Mouse (Mus musculus): Measurements from ENCODE around the gene Abo. TPM values are rescaled to one million over a fixed set of nuclear protein-coding genes. Genes with fewer than 3 reads are reported as not detected.

Abo gene
- total RNA-seq, 1 experiment = 2.1 TPM

GRCm38 (mm10) chr2:26910994-26911765 is 46.4 kb upstream of the Abo start:
- peak overlapping the region; percentile 91 to 94 for H3K4me3 ChIP-seq (ENCODE audit: insufficient read depth in 1 of 2, low read depth in 1 of 2, low read length in 2 of 2, poor library complexity in 1 of 2, severe bottlenecking in 1 of 2)
- no peak for DNase-seq (ENCODE audit: low read depth, low spot score)
- H3K36me3 ChIP-seq (ENCODE audit: control insufficient read depth, insufficient read depth, low read length, poor library complexity, severe bottlenecking) = peaks cover 55% of the 10 kb centered on the region
- H3K27ac ChIP-seq (ENCODE audit: insufficient read depth, low read depth, low read length, poor library complexity, severe bottlenecking) = peak overlapping the region; percentile 92
- no peaks in the 10 kb centered on the region for H3K9me3 ChIP-seq (ENCODE audit: control insufficient read depth, insufficient read depth, low read depth, low read length)
- H3K4me1 ChIP-seq (ENCODE audit: control insufficient read depth in 2 of 2, insufficient read depth in 2 of 2, low read length in 2 of 2, poor library complexity in 1 of 2) = peaks cover 0 to 5% of the 10 kb centered on the region in 2 experiments; a peak in 1 of 4 replicates
- in situ Hi-C loops (cut with MboI; ENCODE audit: low sequenced_read_pairs in 2 of 2, unreplicated experiment in 2 of 2) = loop anchor here in 1 of 2 experiments (25.0 kb wide), 1 partner anchor 474 kb away; the partner anchor contains the start of gene Sec16a
- peak overlapping the region; percentile 99 for H3K9ac ChIP-seq (ENCODE audit: insufficient read depth, low read depth, low read length, poor library complexity, severe bottlenecking)
- TF ChIP-seq HCFC1 (IDR thresholded peaks at IDR 0.05; ENCODE audit: borderline replicate concordance, insufficient read depth, low read length) (no peak), ZC3H11A (IDR thresholded peaks at IDR 0.05; ENCODE audit: borderline replicate concordance, low read depth, low read length) (no peak), ZNF384 (IDR thresholded peaks at IDR 0.05; ENCODE audit: low read depth, low read length) (no peak), CHD2 (IDR thresholded peaks at IDR 0.05; ENCODE audit: low read depth, low read length) (no peak), MAFK (IDR thresholded peaks at IDR 0.05; ENCODE audit: insufficient read depth, low read depth, low read length) (no peak)

- Histone ChIP-seq H3K27ac (ENCODE audit: insufficient read depth, low read depth, low read length, poor library complexity, severe bottlenecking) (peak within 1 kb of the TSS; percentile 92), H3K4me3 (ENCODE audit: insufficient read depth in 1 of 2, low read depth in 1 of 2, low read length in 2 of 2, poor library complexity in 1 of 2, severe bottlenecking in 1 of 2) (peak within 1 kb of the TSS; percentile 91 to 94), H3K36me3 (ENCODE audit: control insufficient read depth, insufficient read depth, low read length, poor library complexity, severe bottlenecking) (peaks cover 62% of the 10 kb centered on the region), H3K9ac (ENCODE audit: insufficient read depth, low read depth, low read length, poor library complexity, severe bottlenecking) (peak within 1 kb of the TSS; percentile 99), H3K9me3 (ENCODE audit: control insufficient read depth, insufficient read depth, low read depth, low read length) (no peaks in the 10 kb centered on the region), H3K4me1 (ENCODE audit: control insufficient read depth in 2 of 2, insufficient read depth in 2 of 2, low read length in 2 of 2, poor library complexity in 1 of 2) (peaks cover 0 to 5% of the 10 kb centered on the region in 2 experiments; a peak in 1 of 4 replicates)
- DNase-seq (ENCODE audit: low read depth, low spot score) = peak; percentile 97
- peak; percentile 52; the same call in 1 of the 2 replicates for TF ChIP-seq HCFC1 (IDR thresholded peaks at IDR 0.05; ENCODE audit: borderline replicate concordance, insufficient read depth, low read length)
- no peak for TF ChIP-seq ZNF384 (IDR thresholded peaks at IDR 0.05; ENCODE audit: low read depth, low read length)
- TF ChIP-seq MAFK (IDR thresholded peaks at IDR 0.05; ENCODE audit: insufficient read depth, low read depth, low read length) = no peak
- TF ChIP-seq CHD2 (IDR thresholded peaks at IDR 0.05; ENCODE audit: low read depth, low read length) = peak; percentile 99
- TF ChIP-seq ZC3H11A (IDR thresholded peaks at IDR 0.05; ENCODE audit: borderline replicate concordance, low read depth, low read length) = no peak
- in situ Hi-C loops (cut with MboI; ENCODE audit: low sequenced_read_pairs in 2 of 2, unreplicated experiment in 2 of 2) = loop anchor here in 1 of 2 experiments (25.0 kb wide), 1 partner anchor 473 kb away; the partner anchor contains the start of gene Sec16a
These were observed 45.6 kb upstream of the Abo start, which contains the start of the genes Med22 and Rpl7a for GRCm38 (mm10) chr2:26910124-26910993. Med22 (minus strand) TSS chr2:26910677. Rpl7a (plus strand) TSS chr2:26910764.

GRCm38 (mm10) chr2:26909387-26909784 is 44.6 kb upstream of the Abo start:
- in situ Hi-C loops (cut with MboI; ENCODE audit: low sequenced_read_pairs in 2 of 2, unreplicated experiment in 2 of 2) = loop anchor here in 1 of 2 experiments (25.0 kb wide), 1 partner anchor 472 kb away; the partner anchor contains the start of gene Sec16a
- peaks cover 61% of the 10 kb centered on the region for H3K36me3 ChIP-seq (ENCODE audit: control insufficient read depth, insufficient read depth, low read length, poor library complexity, severe bottlenecking)
- no peak for TF ChIP-seq HCFC1 (IDR thresholded peaks at IDR 0.05; ENCODE audit: borderline replicate concordance, insufficient read depth, low read length)
- TF ChIP-seq ZC3H11A (IDR thresholded peaks at IDR 0.05; ENCODE audit: borderline replicate concordance, low read depth, low read length) = no peak
- no peak for TF ChIP-seq MAFK (IDR thresholded peaks at IDR 0.05; ENCODE audit: insufficient read depth, low read depth, low read length)
- TF ChIP-seq CHD2 (IDR thresholded peaks at IDR 0.05; ENCODE audit: low read depth, low read length) = no peak
- no peak for TF ChIP-seq ZNF384 (IDR thresholded peaks at IDR 0.05; ENCODE audit: low read depth, low read length)
- no peak overlapping the region for H3K27ac ChIP-seq (ENCODE audit: insufficient read depth, low read depth, low read length, poor library complexity, severe bottlenecking)
- H3K9ac ChIP-seq (ENCODE audit: insufficient read depth, low read depth, low read length, poor library complexity, severe bottlenecking) = peak overlapping the region; percentile 89; the same call in 1 of the 2 replicates
- DNase-seq (ENCODE audit: low read depth, low spot score) = no peak
- peaks cover 0 to 5% of the 10 kb centered on the region in 2 experiments; a peak in 1 of 4 replicates for H3K4me1 ChIP-seq (ENCODE audit: control insufficient read depth in 2 of 2, insufficient read depth in 2 of 2, low read length in 2 of 2, poor library complexity in 1 of 2)
- peak overlapping the region; percentile 67 to 85 for H3K4me3 ChIP-seq (ENCODE audit: insufficient read depth in 1 of 2, low read depth in 1 of 2, low read length in 2 of 2, poor library complexity in 1 of 2, severe bottlenecking in 1 of 2)
- H3K9me3 ChIP-seq (ENCODE audit: control insufficient read depth, insufficient read depth, low read depth, low read length) = no peaks in the 10 kb centered on the region

Measured in ES-E14 (cell line).